Mouse (Mus musculus) telencephalon, adult 2 months (tissue): ENCODE measurements around the gene Tnrc6c.
"Not testable (repeated sequence)": the region's sequence is repeated elsewhere in the genome, so short reads cannot be mapped to it uniquely, and the experiment has no call there.

Source experiments
- DNase-seq: peaks from one replicate; pipeline ENCODE4 v3.0.0-alpha.2; 2011; ENCODE audit warnings: low read depth, low spot score

Gene Tnrc6c

GRCm38 (mm10) chr11:117768725-117769682 is 114.9 kb downstream of the Tnrc6c start:
- no peak for DNase-seq

- no peak for DNase-seq
Measured at GRCm38 (mm10) chr11:117769683-117770047, 115.6 kb downstream of the Tnrc6c start.

GRCm38 (mm10) chr11:117770407-117770806 is 116.3 kb downstream of the Tnrc6c start:
- no peak for DNase-seq

GRCm38 (mm10) chr11:117772352-117772751 is 118.3 kb downstream of the Tnrc6c start:
- no peak for DNase-seq

GRCm38 (mm10) chr11:117774925-117775324 is 120.8 kb downstream of the Tnrc6c start:
- no peak for DNase-seq

- no peak for DNase-seq
Measured at GRCm38 (mm10) chr11:117775540-117775939, 121.5 kb downstream of the Tnrc6c start.

GRCm38 (mm10) chr11:117776085-117776792 is 122.2 kb downstream of the Tnrc6c start:
- no peak for DNase-seq

- DNase-seq = no peak
Measured at GRCm38 (mm10) chr11:117777111-117777510, 123.0 kb downstream of the Tnrc6c start.

- DNase-seq = no peak
Measured at GRCm38 (mm10) chr11:117778031-117778430, 123.9 kb downstream of the Tnrc6c start.

GRCm38 (mm10) chr11:117778851-117779433 is 124.9 kb downstream of the Tnrc6c start:
- no peak for DNase-seq

GRCm38 (mm10) chr11:117779434-117780198 is 125.5 kb downstream of the Tnrc6c start:
- DNase-seq = peak; percentile 56

- DNase-seq = no peak
Measured at GRCm38 (mm10) chr11:117780199-117780515, 126.1 kb downstream of the Tnrc6c start.

- DNase-seq = no peak
Measured at GRCm38 (mm10) chr11:117780582-117781111, 126.6 kb downstream of the Tnrc6c start.

GRCm38 (mm10) chr11:117781199-117781821 is 127.2 kb downstream of the Tnrc6c start:
- DNase-seq = no peak

- no peak for DNase-seq
Measured at GRCm38 (mm10) chr11:117781993-117782704, 128.1 kb downstream of the Tnrc6c start, which contains the start of the genes Tmc8 and Tmc6. TSS of gene Tmc8 (plus strand) at chr11:117782076. TSS of gene Tmc6 (minus strand) at chr11:117782198.

- no peak for DNase-seq
Measured at GRCm38 (mm10) chr11:117782705-117783034, 128.6 kb downstream of the Tnrc6c start.

GRCm38 (mm10) chr11:117783089-117783488 is 129.0 kb downstream of the Tnrc6c start:
- no peak for DNase-seq

- DNase-seq = no peak
Measured at GRCm38 (mm10) chr11:117783683-117784309, 129.7 kb downstream of the Tnrc6c start.

GRCm38 (mm10) chr11:117786294-117786693 is 132.2 kb downstream of the Tnrc6c start:
- DNase-seq = no peak

- DNase-seq = not testable (repeated sequence)
Measured at GRCm38 (mm10) chr11:117788481-117788880, 134.4 kb downstream of the Tnrc6c start.
